Mouse (Mus musculus) brain, embryonic 18.5 days (tissue): ENCODE measurements around the gene Ndufaf1.
A peak's percentile ranks its signal among the peaks of the same experiment; 100 is the strongest.

Experiments
- DNase-seq: peaks from one replicate; pipeline ENCODE4 v3.0.0-alpha.2; 2012; ENCODE audit warnings: low read depth, low spot score

Ndufaf1 gene

DNA sequence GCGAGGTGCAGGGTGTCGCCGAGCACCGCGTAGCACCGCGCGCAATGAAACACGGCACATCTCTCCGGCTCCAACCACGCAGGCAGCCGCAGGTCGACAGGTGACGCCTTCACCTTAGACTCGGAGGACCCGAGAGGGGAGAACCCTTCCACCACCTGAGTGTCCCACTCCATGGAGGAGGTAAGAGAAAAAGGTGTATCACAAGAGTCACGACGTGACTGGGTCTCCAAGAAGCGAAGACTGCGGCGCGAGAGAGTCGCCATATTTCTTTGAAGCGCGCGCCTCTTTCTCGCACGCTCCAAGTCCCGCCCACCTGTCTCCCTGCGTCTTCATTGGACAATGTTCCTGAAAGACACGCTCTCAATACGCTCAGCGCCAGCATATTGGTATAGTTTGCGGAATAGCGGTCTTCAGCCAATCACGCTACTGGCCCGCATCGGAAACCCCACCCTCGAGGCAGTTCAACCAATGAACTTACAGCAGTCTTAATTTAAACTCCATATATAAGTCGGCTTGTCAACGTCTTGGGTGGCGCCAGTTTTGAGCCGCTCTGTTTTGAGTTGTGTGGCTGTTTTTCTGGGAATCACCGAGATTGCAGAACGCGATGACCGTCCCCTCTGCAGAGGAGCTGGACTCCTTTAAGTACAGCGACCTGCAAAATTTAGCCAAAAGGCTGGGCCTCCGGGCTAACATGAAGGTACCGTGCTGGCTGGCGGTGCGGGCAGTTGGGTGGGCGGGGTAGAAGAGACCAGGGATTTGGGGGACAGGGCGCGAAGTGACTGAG lies 44.2 kb downstream of the Ndufaf1 start, which contains the start of the genes Nusap1 and Oip5:
Gene Nusap1, plus strand, starts transcription at position 100 of the 784 bp plus-strand sequence.
Gene Oip5, minus strand, starts transcription at position 271 of the 784 bp plus-strand sequence.
- peak; percentile 96 for DNase-seq

- DNase-seq = no peak
These were observed 44.8 kb downstream of the Ndufaf1 start for GRCm38 (mm10) chr2:119617841-119618198.

GRCm38 (mm10) chr2:119607023-119607422 lies 55.6 kb downstream of the Ndufaf1 start:
- DNase-seq = no peak
